Mouse (Mus musculus) cerebellum, adult 11-12 months (tissue): ENCODE measurements around the gene Cd19.

ENCODE experiments used
- DNase-seq: peaks from one replicate; pipeline ENCODE4 v3.0.0; 2022

Gene Cd19

GRCm38 (mm10) chr7:126414725-126415124, at the start of gene Cd19:
Gene Cd19 (minus strand): TSS chr7:126414889.
- no peak for DNase-seq

GRCm38 (mm10) chr7:126464121-126464520, 49.4 kb upstream of the Cd19 start:
- no peak for DNase-seq

GRCm38 (mm10) chr7:126463547-126463946, 48.9 kb upstream of the Cd19 start:
- no peak for DNase-seq

- no peak for DNase-seq
Measured at GRCm38 (mm10) chr7:126463004-126463403, 48.3 kb upstream of the Cd19 start, which contains the start of gene Atp2a1. Gene Atp2a1 (minus strand): TSS chr7:126463108.

- no peak for DNase-seq
Measured at GRCm38 (mm10) chr7:126461626-126462025, 46.9 kb upstream of the Cd19 start.

- DNase-seq = no peak
Measured at GRCm38 (mm10) chr7:126460623-126461399, 46.1 kb upstream of the Cd19 start.

- DNase-seq = no peak
Measured at GRCm38 (mm10) chr7:126458844-126459618, 44.3 kb upstream of the Cd19 start.

GRCm38 (mm10) chr7:126458225-126458624, 43.5 kb upstream of the Cd19 start:
- DNase-seq = no peak

- no peak for DNase-seq
Measured at GRCm38 (mm10) chr7:126456382-126457266, 41.9 kb upstream of the Cd19 start.

- DNase-seq = no peak
Measured at GRCm38 (mm10) chr7:126455242-126455641, 40.6 kb upstream of the Cd19 start.

GRCm38 (mm10) chr7:126453861-126454260, 39.2 kb upstream of the Cd19 start:
- no peak for DNase-seq

- DNase-seq = no peak
Measured at GRCm38 (mm10) chr7:126452244-126452643, 37.6 kb upstream of the Cd19 start.

GRCm38 (mm10) chr7:126450641-126451040, 36.0 kb upstream of the Cd19 start:
- DNase-seq = no peak

GRCm38 (mm10) chr7:126449991-126450390, 35.3 kb upstream of the Cd19 start:
- no peak for DNase-seq

GRCm38 (mm10) chr7:126448481-126448880, 33.8 kb upstream of the Cd19 start:
- DNase-seq = no peak

GRCm38 (mm10) chr7:126446217-126446616, 31.5 kb upstream of the Cd19 start:
- no peak for DNase-seq

GRCm38 (mm10) chr7:126445104-126445815, 30.6 kb upstream of the Cd19 start:
- DNase-seq = no peak

- no peak for DNase-seq
Measured at GRCm38 (mm10) chr7:126444536-126444935, 29.8 kb upstream of the Cd19 start.

GRCm38 (mm10) chr7:126443997-126444396, 29.3 kb upstream of the Cd19 start:
- no peak for DNase-seq

GRCm38 (mm10) chr7:126440134-126440533, 25.4 kb upstream of the Cd19 start:
- no peak for DNase-seq

GRCm38 (mm10) chr7:126436851-126437250, 22.2 kb upstream of the Cd19 start:
- DNase-seq = peak; percentile 31

- DNase-seq = no peak
Measured at GRCm38 (mm10) chr7:126435801-126436200, 21.1 kb upstream of the Cd19 start.
